Mouse (Mus musculus): ENCODE data around the gene Pcdh11x. TPM values are rescaled to one million over a fixed set of nuclear protein-coding genes. Genes with fewer than 3 reads are reported as not detected.
"Not testable (repeated sequence)": the region's sequence is repeated elsewhere in the genome, so short reads cannot be mapped to it uniquely, and the experiment has no call there.

Pcdh11x gene
- polyA plus RNA-seq, 1 experiment from 2014 or later: 29.6 TPM

DNA sequence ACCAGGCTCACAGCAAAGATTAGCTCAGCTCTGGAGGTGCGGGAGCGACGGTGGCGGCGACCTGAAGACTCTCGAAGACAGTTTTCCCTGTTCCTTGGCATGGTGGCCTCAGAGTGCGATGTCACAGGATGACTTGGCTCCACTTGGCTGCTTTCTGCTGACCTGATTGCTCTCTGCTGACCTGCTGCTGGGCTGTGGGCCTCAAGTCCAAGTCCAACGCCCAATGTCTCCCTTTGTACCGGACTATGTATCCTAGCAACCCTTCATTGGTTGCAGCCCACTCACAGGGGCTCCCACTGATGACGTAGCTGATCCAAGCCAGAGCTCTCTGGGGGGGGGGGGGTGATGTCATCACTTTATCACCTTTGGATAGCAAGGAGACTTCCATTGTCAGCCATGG is 22.9 kb downstream of the Pcdh11x start, which contains the start of gene H2afb3:
Gene H2afb3, minus strand, starts transcription at position 101 of the 400 bp plus-strand sequence.
- ATAC-seq (ENCODE audit: low FRiP score, low TSS enrichment); H3K4me2 ChIP-seq (ENCODE audit: low read length); H3K27ac ChIP-seq (replicated peaks; ENCODE audit: low read depth, low read length); H3K4me3 ChIP-seq (replicated peaks; ENCODE audit: low read depth, low read length); H3K9ac ChIP-seq (replicated peaks; ENCODE audit: low read length); H3K4me1 ChIP-seq (ENCODE audit: control insufficient read depth, insufficient read depth, low read length); H3K36me3 ChIP-seq (ENCODE audit: control insufficient read depth, insufficient read depth, low read length); H3K9me3 ChIP-seq (ENCODE audit: control insufficient read depth, low read length); H3K27me3 ChIP-seq (ENCODE audit: control insufficient read depth, insufficient read depth, low read length); DNase-seq: not testable (repeated sequence)
- WGBS: 87% methylated on average over 9 of the region's 10 CpGs

- Histone ChIP-seq H3K27me3 (ENCODE audit: control insufficient read depth, insufficient read depth, low read length) (no peaks in the 10 kb centered on the region), H3K9me3 (ENCODE audit: control insufficient read depth, low read length) (no peaks in the 10 kb centered on the region), H3K36me3 (ENCODE audit: control insufficient read depth, insufficient read depth, low read length) (no peaks in the 10 kb centered on the region), H3K9ac (replicated peaks; ENCODE audit: low read length) (no peak overlapping the region), H3K4me2 (ENCODE audit: low read length) (no peak overlapping the region), H3K4me1 (ENCODE audit: control insufficient read depth, insufficient read depth, low read length) (no peaks in the 10 kb centered on the region), H3K27ac (replicated peaks; ENCODE audit: low read depth, low read length) (no peak overlapping the region), H3K4me3 (replicated peaks; ENCODE audit: low read depth, low read length) (no peak overlapping the region)
- 79% methylated on average over 1 of the region's 1 CpGs for WGBS
- DNase-seq: no peak
- no peak for ATAC-seq (ENCODE audit: low FRiP score, low TSS enrichment)
Measured at GRCm38 (mm10) chrX:120466225-120466624, 176.2 kb downstream of the Pcdh11x start.

- no peak for DNase-seq
Measured at GRCm38 (mm10) chrX:120486428-120486827, 196.4 kb downstream of the Pcdh11x start.

GRCm38 (mm10) chrX:120524986-120525385 is 234.9 kb downstream of the Pcdh11x start:
- Histone ChIP-seq H3K4me2 (ENCODE audit: low read length) (no peak overlapping the region), H3K4me1 (ENCODE audit: control insufficient read depth, insufficient read depth, low read length) (no peaks in the 10 kb centered on the region), H3K9me3 (ENCODE audit: control insufficient read depth, low read length) (no peaks in the 10 kb centered on the region), H3K36me3 (ENCODE audit: control insufficient read depth, insufficient read depth, low read length) (no peaks in the 10 kb centered on the region), H3K27ac (replicated peaks; ENCODE audit: low read depth, low read length) (no peak overlapping the region), H3K4me3 (replicated peaks; ENCODE audit: low read depth, low read length) (no peak overlapping the region), H3K9ac (replicated peaks; ENCODE audit: low read length) (no peak overlapping the region), H3K27me3 (ENCODE audit: control insufficient read depth, insufficient read depth, low read length) (no peaks in the 10 kb centered on the region)
- DNase-seq (no peak), ATAC-seq (ENCODE audit: low FRiP score, low TSS enrichment) (no peak)
- WGBS: 83% methylated on average over 3 of the region's 3 CpGs

More at GRCm38 (mm10) chrX:120486428-120486827, 196.4 kb downstream of the Pcdh11x start:
- Histone ChIP-seq H3K9me3 (ENCODE audit: control insufficient read depth, low read length) (no peaks in the 10 kb centered on the region), H3K4me2 (ENCODE audit: low read length) (no peak overlapping the region), H3K4me1 (ENCODE audit: control insufficient read depth, insufficient read depth, low read length) (no peaks in the 10 kb centered on the region), H3K36me3 (ENCODE audit: control insufficient read depth, insufficient read depth, low read length) (no peaks in the 10 kb centered on the region), H3K27me3 (ENCODE audit: control insufficient read depth, insufficient read depth, low read length) (no peaks in the 10 kb centered on the region), H3K9ac (replicated peaks; ENCODE audit: low read length) (no peak overlapping the region), H3K27ac (replicated peaks; ENCODE audit: low read depth, low read length) (no peak overlapping the region), H3K4me3 (replicated peaks; ENCODE audit: low read depth, low read length) (no peak overlapping the region)
- ATAC-seq (ENCODE audit: low FRiP score, low TSS enrichment): no peak

DNA sequence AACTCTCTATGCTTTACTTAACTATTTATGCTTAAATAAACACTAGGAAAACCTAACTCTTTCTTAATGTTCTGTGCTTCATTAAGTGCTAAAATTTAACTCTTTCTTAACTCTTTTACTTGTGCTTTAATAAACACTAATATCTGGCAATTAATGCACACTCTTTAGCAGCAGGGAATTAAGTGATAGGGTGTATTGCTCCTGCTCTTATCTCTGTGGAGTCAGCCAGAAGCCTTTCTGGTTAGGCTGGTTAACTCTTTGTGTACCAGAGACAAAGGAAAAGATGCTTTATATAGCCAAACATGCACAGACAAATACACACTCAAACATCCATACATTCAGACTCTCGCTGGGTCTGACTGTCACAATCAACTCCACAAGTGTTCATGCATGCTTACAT is 309.2 kb downstream of the Pcdh11x start:
- no peak overlapping the region for H3K4me2 ChIP-seq (ENCODE audit: low read length)
- no peaks in the 10 kb centered on the region for H3K4me1 ChIP-seq (ENCODE audit: control insufficient read depth, insufficient read depth, low read length)
- no peak for DNase-seq
- no peak overlapping the region for H3K4me3 ChIP-seq (replicated peaks; ENCODE audit: low read depth, low read length)
- H3K27ac ChIP-seq (replicated peaks; ENCODE audit: low read depth, low read length): no peak overlapping the region
- H3K9me3 ChIP-seq (ENCODE audit: control insufficient read depth, low read length): no peaks in the 10 kb centered on the region
- H3K27me3 ChIP-seq (ENCODE audit: control insufficient read depth, insufficient read depth, low read length): no peaks in the 10 kb centered on the region
- H3K9ac ChIP-seq (replicated peaks; ENCODE audit: low read length): no peak overlapping the region
- ATAC-seq (ENCODE audit: low FRiP score, low TSS enrichment): no peak
- 91% methylated on average over 1 of the region's 1 CpGs for WGBS
- no peaks in the 10 kb centered on the region for H3K36me3 ChIP-seq (ENCODE audit: control insufficient read depth, insufficient read depth, low read length)

GRCm38 (mm10) chrX:120618460-120618859 is 328.4 kb downstream of the Pcdh11x start:
- H3K4me1 ChIP-seq (ENCODE audit: control insufficient read depth, insufficient read depth, low read length): no peaks in the 10 kb centered on the region
- no peak overlapping the region for H3K4me3 ChIP-seq (replicated peaks; ENCODE audit: low read depth, low read length)
- peak; percentile 2 for DNase-seq
- no peak overlapping the region for H3K9ac ChIP-seq (replicated peaks; ENCODE audit: low read length)
- H3K36me3 ChIP-seq (ENCODE audit: control insufficient read depth, insufficient read depth, low read length): no peaks in the 10 kb centered on the region
- H3K9me3 ChIP-seq (ENCODE audit: control insufficient read depth, low read length): no peaks in the 10 kb centered on the region
- no peak for ATAC-seq (ENCODE audit: low FRiP score, low TSS enrichment)
- H3K27me3 ChIP-seq (ENCODE audit: control insufficient read depth, insufficient read depth, low read length): no peaks in the 10 kb centered on the region
- no peak overlapping the region for H3K4me2 ChIP-seq (ENCODE audit: low read length)
- WGBS: 62% methylated on average over 4 of the region's 4 CpGs
- H3K27ac ChIP-seq (replicated peaks; ENCODE audit: low read depth, low read length): no peak overlapping the region

- not testable (repeated sequence) for H3K27me3 ChIP-seq (ENCODE audit: control insufficient read depth, insufficient read depth, low read length); H3K4me2 ChIP-seq (ENCODE audit: low read length); H3K36me3 ChIP-seq (ENCODE audit: control insufficient read depth, insufficient read depth, low read length); H3K9ac ChIP-seq (replicated peaks; ENCODE audit: low read length); DNase-seq; H3K4me3 ChIP-seq (replicated peaks; ENCODE audit: low read depth, low read length); H3K27ac ChIP-seq (replicated peaks; ENCODE audit: low read depth, low read length); H3K4me1 ChIP-seq (ENCODE audit: control insufficient read depth, insufficient read depth, low read length); ATAC-seq (ENCODE audit: low FRiP score, low TSS enrichment); H3K9me3 ChIP-seq (ENCODE audit: control insufficient read depth, low read length)
- 89% methylated on average over 1 of the region's 1 CpGs for WGBS
Measured at GRCm38 (mm10) chrX:120670236-120670635, 380.2 kb downstream of the Pcdh11x start.

DNA sequence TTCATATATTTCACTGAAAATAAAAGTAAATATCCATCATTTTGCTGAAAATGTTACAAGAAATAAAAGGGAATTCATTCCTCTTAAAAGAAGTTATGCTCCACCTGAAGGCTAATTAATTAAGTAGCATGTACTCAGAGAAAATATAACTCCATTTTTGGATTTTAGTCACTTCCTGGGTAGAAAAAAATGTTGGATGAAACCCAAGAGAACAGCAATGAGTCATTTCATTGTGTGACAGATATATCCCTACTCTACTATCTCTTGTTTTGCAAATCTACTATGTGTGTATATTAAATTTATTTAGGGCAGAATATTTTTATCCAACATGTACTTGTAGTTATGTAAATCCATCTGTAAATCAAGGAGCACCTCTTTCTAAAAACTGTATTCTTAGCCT is 444.1 kb downstream of the Pcdh11x start:
- no peaks in the 10 kb centered on the region for H3K27me3 ChIP-seq (ENCODE audit: control insufficient read depth, insufficient read depth, low read length)
- H3K9me3 ChIP-seq (ENCODE audit: control insufficient read depth, low read length): no peaks in the 10 kb centered on the region
- no peaks in the 10 kb centered on the region for H3K4me1 ChIP-seq (ENCODE audit: control insufficient read depth, insufficient read depth, low read length)
- H3K4me2 ChIP-seq (ENCODE audit: low read length): no peak overlapping the region
- no peak overlapping the region for H3K27ac ChIP-seq (replicated peaks; ENCODE audit: low read depth, low read length)
- H3K36me3 ChIP-seq (ENCODE audit: control insufficient read depth, insufficient read depth, low read length): no peaks in the 10 kb centered on the region
- no peak overlapping the region for H3K9ac ChIP-seq (replicated peaks; ENCODE audit: low read length)
- no peak for ATAC-seq (ENCODE audit: low FRiP score, low TSS enrichment)
- no peak for DNase-seq
- no peak overlapping the region for H3K4me3 ChIP-seq (replicated peaks; ENCODE audit: low read depth, low read length)

GRCm38 (mm10) chrX:120735792-120736191 is 445.7 kb downstream of the Pcdh11x start:
- H3K4me1 ChIP-seq (ENCODE audit: control insufficient read depth, insufficient read depth, low read length): no peaks in the 10 kb centered on the region
- no peak for ATAC-seq (ENCODE audit: low FRiP score, low TSS enrichment)
- H3K27ac ChIP-seq (replicated peaks; ENCODE audit: low read depth, low read length): no peak overlapping the region
- no peaks in the 10 kb centered on the region for H3K9me3 ChIP-seq (ENCODE audit: control insufficient read depth, low read length)
- H3K36me3 ChIP-seq (ENCODE audit: control insufficient read depth, insufficient read depth, low read length): no peaks in the 10 kb centered on the region
- H3K4me2 ChIP-seq (ENCODE audit: low read length): no peak overlapping the region
- no peak overlapping the region for H3K9ac ChIP-seq (replicated peaks; ENCODE audit: low read length)
- DNase-seq: no peak
- 31% methylated on average over 1 of the region's 1 CpGs for WGBS
- no peaks in the 10 kb centered on the region for H3K27me3 ChIP-seq (ENCODE audit: control insufficient read depth, insufficient read depth, low read length)
- H3K4me3 ChIP-seq (replicated peaks; ENCODE audit: low read depth, low read length): no peak overlapping the region
